Comparison of ENCODE assay signal across 34 mouse cellular contexts in genomic region chr16:72308331-72308668, GRCm38 (mm10). TPM values are rescaled to one million over a fixed set of nuclear protein-coding genes. Genes with fewer than 3 reads are reported as not detected.
A peak's percentile ranks its signal among the peaks of the same experiment; 100 is the strongest.
DNase-seq lines count a peak whose midpoint lies in the region; ATAC-seq and TF ChIP-seq lines count a peak whose summit lies in the region.
"Had no signal": no experiment of that assay in that cellular context is flagged by ENCODE, and none has a peak within 500 bp of the region (broad histone marks: within the 10 kb centered on the region; RNA-seq: fewer than 3 reads in every experiment).

No protein-coding gene starts in this region.

- H3K27ac ChIP-seq in forebrain, postnatal 0 days (ENCODE audit: low read depth, low read length), result 0 out of 2 replicates have a peak overlapping the region, but pooled peaks have one; percentile 40
- no peak overlapping the region for H3K27ac ChIP-seq in forebrain, embryonic 12.5 days
- H3K27ac ChIP-seq: embryonic facial prominence, embryonic 13.5 days; forebrain, embryonic 10.5 days; hindbrain, embryonic 12.5 days; hindbrain, postnatal 0 days; intestine, embryonic 15.5 days; kidney, postnatal 0 days; liver, embryonic 14.5 days; macrophage; neural tube, embryonic 13.5 days had no signal

- peak overlapping the region; percentile 35 for H3K4me2 ChIP-seq in forebrain, postnatal 0 days (ENCODE audit: low read depth)
- H3K4me2 ChIP-seq in forebrain, embryonic 12.5 days, result no peak overlapping the region
- H3K4me2 ChIP-seq: embryonic facial prominence, embryonic 13.5 days; heart, embryonic 11.5 days; hindbrain, embryonic 12.5 days; intestine, embryonic 15.5 days; neural tube, embryonic 13.5 days had no signal

- 0 out of 2 replicates have a peak overlapping the region, but pooled peaks have one; percentile 14 for H3K4me3 ChIP-seq in forebrain, postnatal 0 days (ENCODE audit: low read depth, low read length)
- no peak overlapping the region for H3K4me3 ChIP-seq in forebrain, embryonic 12.5 days (replicated peaks)
- H3K4me3 ChIP-seq: embryonic facial prominence, embryonic 13.5 days; forebrain, embryonic 10.5 days; hindbrain, embryonic 12.5 days; intestine, embryonic 15.5 days; myocyte; neural tube, embryonic 13.5 days had no signal

- 62% methylated on average over 6 of the region's 6 CpGs for WGBS in forebrain, postnatal 0 days
- WGBS in forebrain, embryonic 12.5 days, result 76% methylated on average over 6 of the region's 6 CpGs

- no peaks in the 10 kb centered on the region for H3K36me3 ChIP-seq in forebrain, postnatal 0 days (ENCODE audit: insufficient read depth)
- H3K36me3 ChIP-seq in forebrain, embryonic 12.5 days (replicated peaks), result no peaks in the 10 kb centered on the region
- H3K36me3 ChIP-seq: embryonic facial prominence, embryonic 13.5 days; forebrain, embryonic 10.5 days; G1E; hindbrain, embryonic 12.5 days; intestine, embryonic 15.5 days; neural tube, embryonic 13.5 days had no signal

- peaks cover 6% of the 10 kb centered on the region; the same call in 1 of the 2 replicates for H3K4me1 ChIP-seq in forebrain, postnatal 0 days (ENCODE audit: insufficient read depth)
- no peaks in the 10 kb centered on the region for H3K4me1 ChIP-seq in forebrain, embryonic 12.5 days
- H3K4me1 ChIP-seq: embryonic facial prominence, embryonic 13.5 days; forebrain, embryonic 10.5 days; hindbrain, embryonic 12.5 days; intestine, embryonic 15.5 days; neural tube, embryonic 13.5 days had no signal

- no peak for ATAC-seq in forebrain, postnatal 0 days
- no peak for ATAC-seq in forebrain, embryonic 12.5 days (ENCODE audit: low FRiP score)
- ATAC-seq: hindbrain, postnatal 0 days; intestine, embryonic 15.5 days had no signal

- no peak for TF ChIP-seq CTCF in forebrain, postnatal 0 days (IDR thresholded peaks at IDR 0.05; ENCODE audit: low read depth)

- H3K9me3 ChIP-seq in forebrain, postnatal 0 days (ENCODE audit: low read length), result no peaks in the 10 kb centered on the region
- no peaks in the 10 kb centered on the region for H3K9me3 ChIP-seq in forebrain, embryonic 12.5 days
- H3K9me3 ChIP-seq: embryonic facial prominence, embryonic 13.5 days; forebrain, embryonic 10.5 days; hindbrain, embryonic 12.5 days; intestine, embryonic 15.5 days; neural tube, embryonic 13.5 days had no signal

- no peak for DNase-seq in forebrain, postnatal 0 days
- DNase-seq in left cerebral cortex, adult 11 months (ENCODE audit: low spot score), result peak; percentile 6
- DNase-seq in left cerebral cortex, postnatal 25 days (ENCODE audit: low spot score in 2 of 2), result no peak
- peak; percentile 18 for DNase-seq in right cerebral cortex, adult 18-20 months
- DNase-seq in right cerebral cortex, postnatal 4 days, result no peak
- DNase-seq in telencephalon, adult 2 months (ENCODE audit: low read depth, low spot score), result peak; percentile 34
- DNase-seq: adrenal gland, postnatal 10 days; cerebellum, adult 11 months; cerebellum, adult 9-10 months; cerebellum, postnatal 36 days; gastrocnemius, postnatal 14 days; heart, postnatal 36 days; kidney, adult 2 months; kidney, postnatal 4 days; liver; lung, adult 2 months; lung, postnatal 10 days; midbrain, embryonic 14.5 days; thymus, postnatal 4 days had no signal

- peak overlapping the region; percentile 35; the same call in 1 of the 2 replicates for H3K9ac ChIP-seq in forebrain, postnatal 0 days
- no peak overlapping the region for H3K9ac ChIP-seq in forebrain, embryonic 12.5 days
- H3K9ac ChIP-seq: embryonic facial prominence, embryonic 13.5 days; hindbrain, embryonic 12.5 days; intestine, embryonic 15.5 days; liver, embryonic 14.5 days; neural tube, embryonic 13.5 days had no signal

- H3K27me3 ChIP-seq in forebrain, postnatal 0 days (ENCODE audit: insufficient read depth, low read length), result no peaks in the 10 kb centered on the region
- H3K27me3 ChIP-seq in forebrain, embryonic 12.5 days, result no peaks in the 10 kb centered on the region
- H3K27me3 ChIP-seq: embryonic facial prominence, embryonic 13.5 days; hindbrain, embryonic 12.5 days; intestine, embryonic 15.5 days; neural tube, embryonic 13.5 days had no signal

- intact Hi-C loops in left cerebral cortex, postnatal 25 days (cut with DNase I), result no loop called here

RNA-seq across cellular contexts. Expression of gene Robo1, which starts 0.2 kb away (rescaled TPM):
- 91.6 and 129 TPM in 2 replicates for total RNA-seq in forebrain, postnatal 0 days (2014; rRNA removed)
- polyA plus RNA-seq in forebrain, postnatal 0 days (2015; fragmentation: Nextera tagmentation; extraction: Ambion mirVana), result 23.7 and 29.0 TPM in 2 replicates
- 59.8 and 63.4 TPM in 2 replicates for polyA plus RNA-seq in forebrain, embryonic 12.5 days (2016; fragmentation: Nextera tagmentation; extraction: Ambion mirVana)
- 10 to 100 TPM; 50.2 to 66.3 TPM for total RNA-seq in left cerebral cortex, postnatal 25 days (2021)
- total RNA-seq: granulocyte monocyte progenitor cell, adult 5-6 weeks; megakaryocyte-erythroid progenitor cell, adult 5-6 weeks had no signal
- polyA plus RNA-seq: G1E, macrophage had no signal

Comparison
In these comparisons a context has a peak if more than half of its experiments do, and no peak if none do; other contexts are left out.
1. DNase-seq: peak in left cerebral cortex, adult 11 months (single experiment), right cerebral cortex, adult 18-20 months (single experiment) and telencephalon, adult 2 months (single experiment); none in forebrain, postnatal 0 days (single experiment), left cerebral cortex, postnatal 25 days (0 of 2) and right cerebral cortex, postnatal 4 days (single experiment).